ENCODE assay signal across 8 mouse cellular contexts in genomic region chr4:134551494-134552316, GRCm38 (mm10). TPM values are rescaled to one million over a fixed set of nuclear protein-coding genes. Genes with fewer than 3 reads are reported as not detected.
DNase-seq lines count a peak whose midpoint lies in the region; ATAC-seq lines count a peak whose summit lies in the region.

TSS of gene Selenon (minus strand) at chr4:134552166.

- H3K79me2 ChIP-seq in macrophage (ENCODE audit: inconsistent target): peaks cover 8% of the 10 kb centered on the region; the same call in 1 of the 2 replicates

- 0 out of 2 replicates have a peak, but pooled peaks cover 5% of the 10 kb centered on the region for H3K9me3 ChIP-seq in hindbrain, embryonic 14.5 days (ENCODE audit: control insufficient read depth, low read length)
- H3K9me3 ChIP-seq in stomach, embryonic 14.5 days (ENCODE audit: control insufficient read depth, low read depth, low read length): peaks cover 9% of the 10 kb centered on the region

- peaks cover 15% of the 10 kb centered on the region; the same call in 1 of the 2 replicates for H3K4me1 ChIP-seq in hindbrain, embryonic 14.5 days (replicated peaks; ENCODE audit: control insufficient read depth, insufficient read depth, low read length)
- peaks cover 12% of the 10 kb centered on the region; the same call in 1 of the 2 replicates for H3K4me1 ChIP-seq in stomach, embryonic 14.5 days (ENCODE audit: control insufficient read depth, insufficient read depth, low read length)

- peak within 1 kb of the TSS; percentile 90 for H3K27ac ChIP-seq in hindbrain, embryonic 14.5 days
- H3K27ac ChIP-seq in macrophage: no peak within 1 kb of the TSS
- peak within 1 kb of the TSS; percentile 53 for H3K27ac ChIP-seq in stomach, embryonic 14.5 days (ENCODE audit: low read length)

- peak within 1 kb of the TSS; percentile 57 for H3K4me2 ChIP-seq in hindbrain, embryonic 14.5 days (replicated peaks)
- peak within 1 kb of the TSS; percentile 50 for H3K4me2 ChIP-seq in stomach, embryonic 14.5 days (replicated peaks; ENCODE audit: low read depth, low read length)

- under 1% methylated on average over 54 of the region's 67 CpGs for WGBS in hindbrain, embryonic 14.5 days
- WGBS in macrophage (ENCODE audit: missing documents): 3% methylated on average over 54 of the region's 67 CpGs
- WGBS in stomach, embryonic 14.5 days: under 1% methylated on average over 63 of the region's 67 CpGs

- ATAC-seq in hindbrain, embryonic 14.5 days (ENCODE audit: low FRiP score): peak; percentile 82
- ATAC-seq in stomach, embryonic 14.5 days (ENCODE audit: insufficient number of reproducible peaks, insufficient read depth, low FRiP score, low read depth): peak; percentile 89; the same call in 1 of the 2 replicates

- H3K27me3 ChIP-seq in hindbrain, embryonic 14.5 days (ENCODE audit: control insufficient read depth, insufficient read depth, low read length): no peaks in the 10 kb centered on the region
- H3K27me3 ChIP-seq in stomach, embryonic 14.5 days (ENCODE audit: control insufficient read depth, insufficient read depth, low read length): no peaks in the 10 kb centered on the region

- peaks cover 27% of the 10 kb centered on the region for H3K36me3 ChIP-seq in hindbrain, embryonic 14.5 days (replicated peaks; ENCODE audit: control insufficient read depth, insufficient read depth)
- no peaks in the 10 kb centered on the region for H3K36me3 ChIP-seq in macrophage (ENCODE audit: inconsistent target)
- peaks cover 9% of the 10 kb centered on the region for H3K36me3 ChIP-seq in stomach, embryonic 14.5 days (ENCODE audit: control insufficient read depth, insufficient read depth, low read length)

- intact Hi-C loops in left cerebral cortex, postnatal 14 days (cut with DNase I): no loop called here

- no peak for DNase-seq in layer of hippocampus, adult 18-20 months (ENCODE audit: low spot score in 2 of 2)
- no peak for DNase-seq in layer of hippocampus, adult 9-10 months (ENCODE audit: low spot score)
- peak; percentile 79 for DNase-seq in cerebellum, adult 18-20 months
- DNase-seq in gastrocnemius, adult 18-20 months (ENCODE audit: low spot score): peak; percentile 59
- peak; percentile 60 for DNase-seq in hindbrain, embryonic 14.5 days (ENCODE audit: low spot score)
- DNase-seq in left cerebral cortex, postnatal 14 days (ENCODE audit: low spot score in 2 of 2): peak in 1 of 2 experiments; percentile 44

- peak within 1 kb of the TSS; percentile 58 for H3K4me3 ChIP-seq in hindbrain, embryonic 14.5 days (replicated peaks; ENCODE audit: low read length)
- H3K4me3 ChIP-seq in macrophage (ENCODE audit: inconsistent target): peak within 1 kb of the TSS; percentile 54
- H3K4me3 ChIP-seq in stomach, embryonic 14.5 days (ENCODE audit: low read depth, low read length): peak within 1 kb of the TSS; percentile 60

- peak within 1 kb of the TSS; percentile 83 for H3K9ac ChIP-seq in hindbrain, embryonic 14.5 days
- H3K9ac ChIP-seq in stomach, embryonic 14.5 days (replicated peaks; ENCODE audit: low read depth, low read length): peak within 1 kb of the TSS; percentile 90

RNA-seq across cellular contexts. Expression of gene Selenon, which starts in this region (rescaled TPM):
- 10 to 100 TPM; 18.1 to 20.0 TPM for total RNA-seq in layer of hippocampus, adult 18-20 months (2021)
- total RNA-seq in gastrocnemius, adult 18-20 months (2021): 1 to 10 TPM; 4.2 to 4.9 TPM
- 10.9 and 12.8 TPM in 2 replicates for polyA plus RNA-seq in hindbrain, embryonic 14.5 days (2014; fragmentation: Nextera tagmentation; extraction: Ambion mirVana)
- total RNA-seq in left cerebral cortex, postnatal 14 days (2021): 10 to 100 TPM; 19.2 to 20.1 TPM
- 10 to 100 TPM in 20 of 26 experiments, 1 to 10 TPM in 6; 5.2 to 46.0 (median 17.1) TPM for total RNA-seq in macrophage (2018; cell fraction: chromatin; rRNA removed)
- total RNA-seq in macrophage (2018; cell fraction: cytosol; rRNA removed): 10 to 100 TPM; 20.5 to 62.6 (median 35.0) TPM
- 10 to 100 TPM; 11.3 to 73.6 (median 34.3) TPM for total RNA-seq in macrophage (2018; cell fraction: nucleus; rRNA removed)
- polyA plus RNA-seq in macrophage (2018): 33.9 to 45.7 TPM (median 42.5 TPM) in 3 replicates
- 17.4 and 21.6 TPM in 2 replicates for polyA plus RNA-seq in stomach, embryonic 14.5 days (2014; fragmentation: Nextera tagmentation; extraction: Ambion mirVana)

Comparison
In these comparisons a context has a peak if more than half of its experiments do, and no peak if none do; other contexts are left out.
1. DNase-seq: peak in cerebellum, adult 18-20 months (2 of 2), gastrocnemius, adult 18-20 months (single experiment) and hindbrain, embryonic 14.5 days (single experiment); none in layer of hippocampus, adult 18-20 months (0 of 2) and layer of hippocampus, adult 9-10 months (single experiment).
2. Peak in every context shown above with its lines, with median percentiles within 50 percentile points of each other: H3K4me3 ChIP-seq.